Mouse (Mus musculus): ENCODE measurements at regions not wholly inside any gene's neighbourhood (a gene's known extent, or its start where the extent isn't known, plus 50 kb on each side); places are given as distances from the start of the nearest gene placed in this dataset.

DNA sequence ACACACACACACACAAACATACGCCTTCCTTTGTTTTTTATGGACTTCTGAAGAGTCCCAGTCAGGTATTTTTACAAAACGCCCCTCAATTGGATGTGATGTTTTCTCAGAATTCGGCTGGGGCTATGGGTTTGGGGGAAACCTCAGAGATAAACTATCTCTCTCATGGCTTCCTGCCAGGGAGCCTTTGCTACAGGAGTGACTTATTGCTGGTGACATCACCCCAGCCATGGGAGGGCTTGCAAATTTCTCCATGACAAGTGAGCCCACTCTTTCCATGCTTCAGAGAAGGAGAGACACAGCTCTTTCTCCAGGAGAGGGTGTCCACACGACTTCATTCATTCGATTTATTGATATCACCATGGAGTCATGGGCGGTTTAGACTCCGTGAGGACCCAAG lies 175.5 kb downstream of the Cdc5l start:
- no peaks in the 10 kb centered on the region for H3K9me3 ChIP-seq (replicated peaks)
- no peak overlapping the region for H3K27ac ChIP-seq
- ATAC-seq (ENCODE audit: low read depth) = no peak
- no peak overlapping the region for H3K4me3 ChIP-seq (replicated peaks)
- H3K4me1 ChIP-seq (replicated peaks) = no peaks in the 10 kb centered on the region
- H3K4me2 ChIP-seq = no peak overlapping the region
- no peaks in the 10 kb centered on the region for H3K27me3 ChIP-seq
- H3K9ac ChIP-seq = no peak overlapping the region
- H3K36me3 ChIP-seq = no peaks in the 10 kb centered on the region
- 43% methylated on average over 7 of the region's 7 CpGs for WGBS (ENCODE audit: insufficient replicate concordance)
- DNase-seq = no peak

DNA sequence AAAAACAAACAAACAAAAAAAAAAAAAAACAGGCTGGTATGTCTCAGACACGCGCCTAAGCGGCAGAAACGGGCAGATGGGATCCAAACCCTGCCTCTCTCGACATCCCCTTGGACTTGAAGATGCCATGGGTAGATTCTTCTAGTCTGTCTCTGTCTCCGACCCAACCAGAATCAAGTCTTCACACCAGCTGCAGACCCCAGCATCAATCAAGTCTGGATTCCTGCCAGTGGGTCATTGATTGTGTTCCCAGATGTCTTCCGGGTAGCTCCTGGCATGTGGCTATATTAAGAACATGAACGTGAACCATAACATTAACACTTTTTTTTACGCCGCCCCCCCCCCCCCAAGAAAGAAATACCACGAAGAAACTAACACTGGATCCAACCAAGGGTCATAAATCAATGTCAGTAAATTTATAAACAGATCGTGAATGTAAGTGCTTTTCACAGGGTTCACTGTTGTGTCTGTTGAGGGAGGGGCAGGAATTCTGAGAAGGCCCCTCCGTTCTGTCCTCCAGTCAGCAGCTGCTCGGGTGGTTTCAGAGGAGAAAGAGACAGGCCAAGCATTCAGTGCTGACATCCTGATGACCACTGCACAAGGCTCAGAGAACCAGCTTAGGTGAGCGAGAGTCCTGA lies 180.8 kb downstream of the Cdc5l start:
- DNase-seq (no peak), ATAC-seq (ENCODE audit: low read depth) (no peak)
- no peaks in the 10 kb centered on the region for H3K36me3 ChIP-seq
- no peak overlapping the region for H3K9ac ChIP-seq
- no peak overlapping the region for H3K4me2 ChIP-seq
- no peak overlapping the region for H3K27ac ChIP-seq
- H3K4me3 ChIP-seq (replicated peaks) = no peak overlapping the region
- 63% methylated on average over 15 of the region's 15 CpGs for WGBS (ENCODE audit: insufficient replicate concordance)
- H3K4me1 ChIP-seq (replicated peaks) = no peaks in the 10 kb centered on the region
- H3K9me3 ChIP-seq (replicated peaks) = no peaks in the 10 kb centered on the region
- no peaks in the 10 kb centered on the region for H3K27me3 ChIP-seq

GRCm38 (mm10) chr17:45251034-45251730 lies 182.4 kb downstream of the Cdc5l start:
- H3K9ac ChIP-seq = no peak overlapping the region
- no peaks in the 10 kb centered on the region for H3K36me3 ChIP-seq
- ATAC-seq (ENCODE audit: low read depth) (no peak), DNase-seq (peak; percentile 20)
- H3K27me3 ChIP-seq = no peaks in the 10 kb centered on the region
- H3K4me1 ChIP-seq (replicated peaks) = no peaks in the 10 kb centered on the region
- H3K9me3 ChIP-seq (replicated peaks) = no peaks in the 10 kb centered on the region
- no peak overlapping the region for H3K4me2 ChIP-seq
- H3K4me3 ChIP-seq (replicated peaks) = no peak overlapping the region
- no peak overlapping the region for H3K27ac ChIP-seq
- 29% methylated on average over 22 of the region's 22 CpGs for WGBS (ENCODE audit: insufficient replicate concordance)

- Histone ChIP-seq H3K36me3 (no peaks in the 10 kb centered on the region), H3K9ac (no peak overlapping the region), H3K27ac (no peak overlapping the region), H3K27me3 (no peaks in the 10 kb centered on the region), H3K9me3 (replicated peaks) (no peaks in the 10 kb centered on the region), H3K4me3 (replicated peaks) (no peak overlapping the region), H3K4me2 (no peak overlapping the region), H3K4me1 (replicated peaks) (no peaks in the 10 kb centered on the region)
- WGBS (ENCODE audit: insufficient replicate concordance) = 75% methylated on average over 10 of the region's 10 CpGs
- ATAC-seq (ENCODE audit: low read depth) = no peak
- DNase-seq = no peak
Measured at GRCm38 (mm10) chr17:45250450-45250849, 183.1 kb downstream of the Cdc5l start.

- no peak overlapping the region for H3K4me3 ChIP-seq (replicated peaks)
- no peak for DNase-seq
- no peaks in the 10 kb centered on the region for H3K4me1 ChIP-seq (replicated peaks)
- no peak overlapping the region for H3K9ac ChIP-seq
- no peak overlapping the region for H3K4me2 ChIP-seq
- H3K9me3 ChIP-seq (replicated peaks) = no peaks in the 10 kb centered on the region
- no peak for ATAC-seq (ENCODE audit: low read depth)
- H3K27me3 ChIP-seq = no peaks in the 10 kb centered on the region
- H3K36me3 ChIP-seq = no peaks in the 10 kb centered on the region
- WGBS (ENCODE audit: insufficient replicate concordance) = 63% methylated on average over 29 of the region's 29 CpGs
- no peak overlapping the region for H3K27ac ChIP-seq
Measured at GRCm38 (mm10) chr17:45247142-45248137, 186.1 kb downstream of the Cdc5l start.

GRCm38 (mm10) chr17:45244870-45245269 lies 188.7 kb downstream of the Cdc5l start:
- H3K9ac ChIP-seq = no peak overlapping the region
- no peaks in the 10 kb centered on the region for H3K36me3 ChIP-seq
- no peak for DNase-seq
- no peaks in the 10 kb centered on the region for H3K9me3 ChIP-seq (replicated peaks)
- H3K4me1 ChIP-seq (replicated peaks) = no peaks in the 10 kb centered on the region
- no peak for ATAC-seq (ENCODE audit: low read depth)
- WGBS (ENCODE audit: insufficient replicate concordance) = 64% methylated on average over 10 of the region's 10 CpGs
- no peak overlapping the region for H3K27ac ChIP-seq
- no peaks in the 10 kb centered on the region for H3K27me3 ChIP-seq
- H3K4me3 ChIP-seq (replicated peaks) = no peak overlapping the region
- no peak overlapping the region for H3K4me2 ChIP-seq

GRCm38 (mm10) chr17:45243103-45243502 lies 190.4 kb downstream of the Cdc5l start:
- Histone ChIP-seq H3K4me3 (replicated peaks) (no peak overlapping the region), H3K9me3 (replicated peaks) (no peaks in the 10 kb centered on the region), H3K27ac (no peak overlapping the region), H3K9ac (no peak overlapping the region), H3K4me2 (no peak overlapping the region), H3K4me1 (replicated peaks) (no peaks in the 10 kb centered on the region), H3K36me3 (no peaks in the 10 kb centered on the region), H3K27me3 (no peaks in the 10 kb centered on the region)
- WGBS (ENCODE audit: insufficient replicate concordance) = 68% methylated on average over 7 of the region's 7 CpGs
- DNase-seq = no peak
- no peak for ATAC-seq (ENCODE audit: low read depth)

DNA sequence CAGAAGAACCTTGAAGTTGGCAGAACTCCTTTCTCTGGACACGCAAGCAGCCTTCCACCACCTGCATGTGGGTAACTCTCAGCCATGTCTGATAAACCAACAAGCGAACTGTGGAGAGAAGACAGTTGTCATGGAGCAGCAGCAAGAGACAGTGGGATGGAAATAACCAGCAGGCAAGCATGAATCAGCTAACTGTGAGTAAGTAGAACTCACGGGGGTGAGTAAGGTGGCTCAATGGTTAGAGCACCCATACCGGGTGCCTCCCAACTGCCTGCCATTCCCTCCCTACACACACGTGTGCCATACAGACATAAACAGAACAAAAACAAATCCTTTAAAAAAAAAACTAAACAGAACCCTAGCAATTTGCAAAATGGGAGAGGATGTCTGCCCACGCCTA lies 191.5 kb downstream of the Cdc5l start:
- ATAC-seq (ENCODE audit: low read depth) (no peak), DNase-seq (no peak)
- 73% methylated on average over 6 of the region's 6 CpGs for WGBS (ENCODE audit: insufficient replicate concordance)
- peaks cover 2% of the 10 kb centered on the region; the same call in 1 of the 2 replicates for H3K9me3 ChIP-seq (replicated peaks)
- H3K4me2 ChIP-seq = no peak overlapping the region
- H3K4me3 ChIP-seq (replicated peaks) = no peak overlapping the region
- H3K36me3 ChIP-seq = no peaks in the 10 kb centered on the region
- H3K4me1 ChIP-seq (replicated peaks) = no peaks in the 10 kb centered on the region
- no peak overlapping the region for H3K27ac ChIP-seq
- H3K9ac ChIP-seq = no peak overlapping the region
- no peaks in the 10 kb centered on the region for H3K27me3 ChIP-seq

DNA sequence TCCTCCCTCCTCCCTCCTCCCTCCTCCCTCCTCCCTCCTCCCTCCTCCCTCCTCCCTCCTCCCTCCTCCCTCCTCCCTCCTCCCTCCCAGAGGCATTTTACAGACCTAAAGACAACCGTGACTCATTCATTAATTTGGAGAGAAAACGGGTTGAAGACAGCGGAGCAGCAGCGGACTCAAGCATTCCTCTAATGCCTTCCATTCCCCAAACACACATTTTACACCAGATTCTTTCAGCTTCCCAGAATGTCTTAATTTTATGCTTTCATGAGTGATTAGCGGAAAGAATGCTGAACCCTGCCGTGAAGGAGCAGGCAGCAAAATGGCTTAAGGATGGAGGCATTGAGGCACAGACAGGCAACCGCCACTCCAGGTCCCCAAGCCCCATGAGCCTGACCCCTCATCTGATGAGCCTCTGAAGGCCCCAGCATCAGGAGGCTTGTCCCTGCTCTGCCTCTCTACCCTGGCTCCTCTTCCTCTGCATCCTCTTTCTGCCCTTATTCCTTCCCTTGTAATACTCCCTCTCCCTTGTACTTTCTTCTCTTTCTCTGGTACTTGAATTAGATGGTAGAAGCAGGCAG lies 192.5 kb downstream of the Cdc5l start:
- no peak for ATAC-seq (ENCODE audit: low read depth)
- 67% methylated on average over 7 of the region's 7 CpGs for WGBS (ENCODE audit: insufficient replicate concordance)
- no peaks in the 10 kb centered on the region for H3K36me3 ChIP-seq

GRCm38 (mm10) chr17:45240545-45240944 lies 193.0 kb downstream of the Cdc5l start:
- no peak overlapping the region for H3K4me2 ChIP-seq
- ATAC-seq (ENCODE audit: low read depth) (no peak), DNase-seq (no peak)
- H3K9me3 ChIP-seq (replicated peaks) = peaks cover 9% of the 10 kb centered on the region; the same call in 1 of the 2 replicates
- WGBS (ENCODE audit: insufficient replicate concordance) = 70% methylated on average over 6 of the region's 6 CpGs
- H3K27me3 ChIP-seq = no peaks in the 10 kb centered on the region
- H3K4me1 ChIP-seq (replicated peaks) = no peaks in the 10 kb centered on the region
- no peak overlapping the region for H3K4me3 ChIP-seq (replicated peaks)
- H3K36me3 ChIP-seq = no peaks in the 10 kb centered on the region
- no peak overlapping the region for H3K27ac ChIP-seq
- no peak overlapping the region for H3K9ac ChIP-seq

More for the DNA sequence above, 192.5 kb downstream of the Cdc5l start:
- H3K4me1 ChIP-seq (replicated peaks) = no peaks in the 10 kb centered on the region
- H3K4me3 ChIP-seq (replicated peaks) = no peak overlapping the region
- no peak for DNase-seq
- no peak overlapping the region for H3K4me2 ChIP-seq
- no peaks in the 10 kb centered on the region for H3K27me3 ChIP-seq
- H3K9me3 ChIP-seq (replicated peaks) = peaks cover 9% of the 10 kb centered on the region; the same call in 1 of the 2 replicates
- no peak overlapping the region for H3K9ac ChIP-seq
- H3K27ac ChIP-seq = no peak overlapping the region

GRCm38 (mm10) chr17:45237246-45237645 lies 196.3 kb downstream of the Cdc5l start:
- Histone ChIP-seq H3K36me3 (no peaks in the 10 kb centered on the region), H3K4me2 (no peak overlapping the region), H3K9ac (no peak overlapping the region), H3K27ac (no peak overlapping the region), H3K4me1 (replicated peaks) (no peaks in the 10 kb centered on the region), H3K9me3 (replicated peaks) (peaks cover 9% of the 10 kb centered on the region; the same call in 1 of the 2 replicates), H3K4me3 (replicated peaks) (no peak overlapping the region), H3K27me3 (no peaks in the 10 kb centered on the region)
- 52% methylated on average over 1 of the region's 1 CpGs for WGBS (ENCODE audit: insufficient replicate concordance)
- no peak for DNase-seq
- no peak for ATAC-seq (ENCODE audit: low read depth)
